Mouse (Mus musculus) midbrain, embryonic 15.5 days (tissue): Measurements from ENCODE around the gene Eps8l2. TPM values are rescaled to one million over a fixed set of nuclear protein-coding genes. Genes with fewer than 3 reads are reported as not detected.

Experiments used
- ATAC-seq: fragments of 200-750 bp; cut with Nextera tagmentation; replicated peaks from 2 replicates; pipeline ENCODE4 v1.8.0; 2017; ENCODE audit warnings: moderate TSS enrichment
- H3K27ac ChIP-seq: fragments of 300-500 bp; sonication (generic); 2 replicates; pipeline ENCODE4 v1.5.1; 2015; ENCODE audit warnings: mild to moderate bottlenecking, inconsistent platforms
- H3K27me3 ChIP-seq: fragments of 300-500 bp; sonication (generic); replicated peaks from 2 replicates; pipeline ENCODE4 v1.6.1; 2015; ENCODE audit warnings: inconsistent platforms
- H3K36me3 ChIP-seq: fragments of 300-500 bp; sonication (generic); replicated peaks from 2 replicates; pipeline ENCODE4 v1.6.1; 2015; ENCODE audit warnings: inconsistent platforms
- H3K4me1 ChIP-seq: fragments of 300-500 bp; sonication (generic); 2 replicates; pipeline ENCODE4 v1.6.1; 2015; ENCODE audit warnings: inconsistent platforms
- H3K4me2 ChIP-seq: fragments of 300-500 bp; sonication (generic); 2 replicates; pipeline ENCODE4 v1.6.1; 2015; ENCODE audit warnings: inconsistent platforms, mild to moderate bottlenecking, moderate library complexity
- H3K4me3 ChIP-seq: fragments of 300-500 bp; sonication (generic); 2 replicates; pipeline ENCODE4 v1.5.1; 2015; ENCODE audit warnings: mild to moderate bottlenecking, inconsistent platforms
- H3K9ac ChIP-seq: fragments of 300-500 bp; sonication (generic); 2 replicates; pipeline ENCODE4 v1.6.1; 2015; ENCODE audit warnings: mild to moderate bottlenecking, inconsistent platforms
- H3K9me3 ChIP-seq: fragments of 300-500 bp; sonication (generic); 2 replicates; pipeline ENCODE4 v1.6.1; 2016; ENCODE audit warnings: inconsistent platforms
- WGBS: fragments of 180-500 bp; shearing (Covaris S2); methylation state at CpG from one replicate; pipeline ENCODE4 v1.1.7; 2015; ENCODE audit warnings: mixed read lengths; 5-methylcytosine and 5-hydroxymethylcytosine counted together
- polyA plus RNA-seq: library from polyadenylated mRNA; unstranded; fragments of >200 nt; fragmentation: Nextera tagmentation; extraction: Ambion mirVana; gene quantifications from 2 replicates; pipeline ENCODE4 v1.2.1, GENCODE M21; 2015

Gene Eps8l2
- polyA plus RNA-seq, 1 experiment from 2014 or later = 0.66 TPM

GRCm38 (mm10) chr7:141315076-141315475 is 23.6 kb upstream of the Eps8l2 start:
- Histone ChIP-seq H3K9ac (no peak overlapping the region), H3K9me3 (no peaks in the 10 kb centered on the region), H3K4me2 (no peak overlapping the region), H3K27ac (no peak overlapping the region), H3K27me3 (no peaks in the 10 kb centered on the region), H3K4me3 (no peak overlapping the region), H3K4me1 (no peaks in the 10 kb centered on the region), H3K36me3 (peaks cover 84% of the 10 kb centered on the region)
- 89% methylated on average over 8 of the region's 8 CpGs for WGBS
- ATAC-seq = no peak

DNA sequence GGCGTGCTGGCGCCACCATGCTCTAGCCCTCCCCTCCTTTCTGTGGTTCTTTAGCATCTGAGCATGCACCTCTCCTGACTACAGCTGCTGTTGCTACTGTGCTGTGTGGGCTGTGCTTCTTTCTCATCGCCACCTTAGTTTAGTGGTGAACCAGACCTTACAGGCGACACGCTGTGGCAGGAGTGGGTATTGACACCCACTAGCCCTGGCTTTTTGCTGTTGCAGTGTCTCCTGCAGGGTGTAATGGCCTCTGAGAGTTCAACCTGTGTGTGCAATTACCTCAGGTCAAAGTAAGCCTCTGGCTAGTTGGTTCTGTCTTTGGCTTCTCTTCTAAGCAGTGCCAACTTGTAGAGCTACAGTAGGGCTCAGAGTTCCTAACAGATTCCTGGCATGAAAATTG is 22.7 kb upstream of the Eps8l2 start:
- no peaks in the 10 kb centered on the region for H3K27me3 ChIP-seq
- WGBS = 88% methylated on average over 5 of the region's 5 CpGs
- peaks cover 82% of the 10 kb centered on the region for H3K36me3 ChIP-seq
- H3K9me3 ChIP-seq = no peaks in the 10 kb centered on the region
- no peaks in the 10 kb centered on the region for H3K4me1 ChIP-seq
- no peak for ATAC-seq
- no peak overlapping the region for H3K4me3 ChIP-seq
- H3K27ac ChIP-seq = no peak overlapping the region
- no peak overlapping the region for H3K9ac ChIP-seq
- no peak overlapping the region for H3K4me2 ChIP-seq

GRCm38 (mm10) chr7:141317619-141318132 is 21.0 kb upstream of the Eps8l2 start:
- H3K27me3 ChIP-seq = no peaks in the 10 kb centered on the region
- no peak overlapping the region for H3K4me2 ChIP-seq
- H3K4me1 ChIP-seq = no peaks in the 10 kb centered on the region
- H3K9ac ChIP-seq = no peak overlapping the region
- WGBS = 80% methylated on average over 1 of the region's 1 CpGs
- H3K27ac ChIP-seq = no peak overlapping the region
- no peak overlapping the region for H3K4me3 ChIP-seq
- ATAC-seq = no peak
- H3K9me3 ChIP-seq = no peaks in the 10 kb centered on the region
- peaks cover 84% of the 10 kb centered on the region for H3K36me3 ChIP-seq

DNA sequence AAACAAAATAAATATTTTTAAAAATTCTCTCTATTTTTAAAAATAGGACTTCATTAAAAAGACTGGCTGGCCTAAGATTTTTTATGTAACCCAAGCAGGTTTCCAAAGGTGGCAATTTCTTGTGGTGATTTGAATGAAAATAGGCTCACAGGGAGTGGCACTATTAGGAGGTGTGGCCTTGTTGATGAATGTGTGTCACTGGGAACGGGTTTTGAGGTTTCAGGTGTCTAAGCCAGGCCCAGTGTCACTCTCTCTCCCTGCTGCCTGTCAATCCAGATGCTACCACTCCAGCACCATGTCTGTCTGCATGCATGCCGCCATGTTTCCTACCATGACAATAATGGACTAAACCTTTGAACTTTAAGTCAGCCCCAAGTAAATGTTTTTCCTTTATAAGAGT is 19.2 kb upstream of the Eps8l2 start:
- Histone ChIP-seq H3K4me3 (no peak overlapping the region), H3K4me2 (no peak overlapping the region), H3K36me3 (peaks cover 73% of the 10 kb centered on the region), H3K9ac (no peak overlapping the region), H3K27ac (no peak overlapping the region), H3K27me3 (no peaks in the 10 kb centered on the region), H3K9me3 (no peaks in the 10 kb centered on the region), H3K4me1 (peaks cover 3% of the 10 kb centered on the region)
- WGBS = 74% methylated on average over 2 of the region's 2 CpGs
- ATAC-seq = no peak

DNA sequence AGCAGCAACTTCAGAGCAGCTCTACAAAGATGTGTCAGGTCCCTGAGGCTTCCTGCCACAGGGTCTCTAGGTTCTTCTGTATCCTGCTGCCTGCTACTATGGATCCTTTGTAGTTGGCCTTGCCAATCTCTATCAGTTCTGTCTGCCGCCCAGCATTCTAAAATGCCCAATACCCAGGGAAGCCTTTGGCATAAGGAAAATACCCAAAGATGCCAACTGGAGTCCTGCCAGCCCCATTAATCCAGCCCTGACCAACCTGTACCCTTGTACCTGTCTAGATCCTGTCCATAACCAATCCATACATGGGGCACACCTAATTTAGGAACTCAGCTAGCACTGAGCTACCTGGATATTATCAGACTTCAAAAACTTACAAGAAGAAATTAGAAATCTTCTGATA is 14.0 kb upstream of the Eps8l2 start:
- Histone ChIP-seq H3K4me1 (peaks cover 36% of the 10 kb centered on the region), H3K9ac (no peak overlapping the region), H3K36me3 (peaks cover 29% of the 10 kb centered on the region), H3K9me3 (no peaks in the 10 kb centered on the region), H3K27ac (no peak overlapping the region), H3K4me2 (no peak overlapping the region), H3K27me3 (no peaks in the 10 kb centered on the region), H3K4me3 (no peak overlapping the region)
- ATAC-seq = no peak
- WGBS = 87% methylated on average over 1 of the region's 1 CpGs

- Histone ChIP-seq H3K9me3 (no peaks in the 10 kb centered on the region), H3K27me3 (no peaks in the 10 kb centered on the region), H3K36me3 (peaks cover 13% of the 10 kb centered on the region; the same call in 1 of the 2 replicates), H3K27ac (peak overlapping the region; percentile 99), H3K4me1 (peaks cover 36% of the 10 kb centered on the region), H3K4me2 (peak overlapping the region; percentile 95), H3K9ac (peak overlapping the region; percentile 91), H3K4me3 (peak overlapping the region; percentile 69)
- ATAC-seq = peak; percentile 25
- whole genome bisulfite sequencing = 4% methylated on average over 35 of the region's 35 CpGs
Observed at GRCm38 (mm10) chr7:141326546-141327446, 11.9 kb upstream of the Eps8l2 start.

DNA sequence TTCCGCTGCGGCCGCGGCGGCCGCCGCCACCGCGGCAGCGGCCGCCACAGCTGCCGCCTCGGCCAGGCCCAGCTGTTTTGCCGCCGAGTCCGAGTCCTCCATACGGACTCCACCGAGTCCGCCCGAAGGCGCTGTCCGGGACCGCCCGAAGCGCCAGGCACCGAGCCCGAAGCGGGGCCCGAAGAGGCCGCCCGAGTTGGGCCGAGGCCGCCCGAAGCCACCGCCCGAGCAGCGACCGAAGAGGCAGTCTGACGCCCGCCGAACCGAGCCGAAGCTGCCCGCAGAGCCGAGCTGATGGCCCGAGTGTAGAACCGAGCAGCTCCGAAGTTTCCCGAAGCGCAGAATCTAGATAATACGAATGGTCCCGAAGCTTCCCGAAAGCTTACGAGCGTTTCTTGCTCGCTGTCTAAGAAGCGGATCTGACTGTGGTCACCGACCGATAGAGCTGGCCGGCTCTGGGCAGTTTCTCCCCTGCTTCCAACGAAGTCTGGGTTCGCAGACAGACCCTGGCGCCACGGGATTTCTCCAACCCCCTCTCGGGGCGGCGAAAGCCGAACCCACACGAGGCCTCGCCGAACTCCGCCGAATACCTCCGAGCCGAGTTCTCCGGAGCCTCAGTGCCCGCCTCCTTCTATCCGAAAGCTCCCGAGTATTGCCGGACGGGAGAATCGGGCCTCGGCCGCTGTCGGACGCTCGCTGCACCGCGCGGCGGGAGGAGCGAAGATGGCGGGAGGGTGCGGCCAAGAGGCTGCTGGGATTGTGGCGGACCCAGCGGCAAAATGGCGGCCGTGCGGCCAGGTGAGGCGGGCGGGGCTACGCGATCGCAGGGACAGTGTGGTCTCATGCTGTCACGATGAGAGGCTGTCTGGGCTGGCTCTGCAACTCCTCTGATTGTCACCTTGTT is 11.0 kb upstream of the Eps8l2 start, which contains the start of the genes Deaf1 and Tmem80:
Gene Deaf1 (minus strand): TSS at position 222 of the 904 bp plus-strand sequence.
Gene Tmem80 (plus strand): TSS at position 271 of the 904 bp plus-strand sequence.
- no peaks in the 10 kb centered on the region for H3K27me3 ChIP-seq
- no peaks in the 10 kb centered on the region for H3K9me3 ChIP-seq
- H3K9ac ChIP-seq = peak within 1 kb of the TSS; percentile 91
- peaks cover 36% of the 10 kb centered on the region for H3K4me1 ChIP-seq
- WGBS = under 1% methylated on average over 105 of the region's 105 CpGs
- peak within 1 kb of the TSS; percentile 69 for H3K4me3 ChIP-seq
- peak within 1 kb of the TSS; percentile 99 for H3K27ac ChIP-seq
- H3K36me3 ChIP-seq = 0 out of 2 replicates have a peak, but pooled peaks cover 4% of the 10 kb centered on the region
- ATAC-seq = peak; percentile 97
- peak within 1 kb of the TSS; percentile 95 for H3K4me2 ChIP-seq

DNA sequence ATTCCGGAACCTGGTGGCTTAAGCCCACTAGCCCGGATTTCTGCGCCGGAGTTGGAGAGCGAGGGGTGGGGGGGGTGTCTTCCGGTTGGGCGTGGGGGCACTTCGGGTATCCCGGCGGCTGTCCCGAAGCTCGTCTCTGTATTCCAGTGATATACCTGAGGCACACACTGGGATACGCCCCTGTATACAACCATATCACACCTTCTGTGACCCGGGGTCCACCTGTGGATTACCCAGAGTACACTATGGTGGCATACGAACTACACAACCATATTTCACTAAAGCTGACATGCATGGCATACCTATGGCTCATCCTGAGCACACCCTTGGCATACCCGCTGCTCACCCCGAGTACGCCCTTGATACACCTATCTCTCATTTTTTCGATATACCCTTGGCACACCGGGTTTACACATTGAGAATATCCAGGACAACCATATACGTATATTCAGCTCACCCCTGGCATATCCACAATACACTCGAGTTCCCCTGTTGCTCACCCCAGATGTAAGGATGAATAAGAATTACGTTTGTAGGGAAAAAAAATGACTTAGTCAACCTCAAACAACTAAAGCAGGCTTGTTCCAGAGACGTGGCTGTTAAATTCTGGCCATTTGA is 10.2 kb upstream of the Eps8l2 start:
- peak overlapping the region; percentile 99 for H3K27ac ChIP-seq
- H3K4me1 ChIP-seq = peaks cover 36% of the 10 kb centered on the region
- H3K4me2 ChIP-seq = peak overlapping the region; percentile 95
- no peaks in the 10 kb centered on the region for H3K9me3 ChIP-seq
- peak; percentile 35 for ATAC-seq
- WGBS = 15% methylated on average over 24 of the region's 24 CpGs
- 0 out of 2 replicates have a peak, but pooled peaks cover 4% of the 10 kb centered on the region for H3K36me3 ChIP-seq
- peak overlapping the region; percentile 69 for H3K4me3 ChIP-seq
- H3K9ac ChIP-seq = peak overlapping the region; percentile 82
- H3K27me3 ChIP-seq = no peaks in the 10 kb centered on the region

- Histone ChIP-seq H3K4me3 (no peak overlapping the region), H3K4me2 (no peak overlapping the region), H3K27me3 (no peaks in the 10 kb centered on the region), H3K4me1 (peaks cover 22% of the 10 kb centered on the region), H3K9me3 (no peaks in the 10 kb centered on the region), H3K27ac (no peak overlapping the region), H3K36me3 (peaks cover 10% of the 10 kb centered on the region; the same call in 1 of the 2 replicates), H3K9ac (no peak overlapping the region)
- ATAC-seq = no peak
Observed at GRCm38 (mm10) chr7:141330706-141331105, 8.0 kb upstream of the Eps8l2 start.

- Histone ChIP-seq H3K36me3 (peaks cover 10% of the 10 kb centered on the region; the same call in 1 of the 2 replicates), H3K9ac (no peak overlapping the region), H3K4me1 (peaks cover 10% of the 10 kb centered on the region), H3K27me3 (no peaks in the 10 kb centered on the region), H3K4me2 (no peak overlapping the region), H3K4me3 (no peak overlapping the region), H3K27ac (no peak overlapping the region), H3K9me3 (no peaks in the 10 kb centered on the region)
- no peak for ATAC-seq
- WGBS = 87% methylated on average over 6 of the region's 6 CpGs
Observed at GRCm38 (mm10) chr7:141331990-141332389, 6.7 kb upstream of the Eps8l2 start.

DNA sequence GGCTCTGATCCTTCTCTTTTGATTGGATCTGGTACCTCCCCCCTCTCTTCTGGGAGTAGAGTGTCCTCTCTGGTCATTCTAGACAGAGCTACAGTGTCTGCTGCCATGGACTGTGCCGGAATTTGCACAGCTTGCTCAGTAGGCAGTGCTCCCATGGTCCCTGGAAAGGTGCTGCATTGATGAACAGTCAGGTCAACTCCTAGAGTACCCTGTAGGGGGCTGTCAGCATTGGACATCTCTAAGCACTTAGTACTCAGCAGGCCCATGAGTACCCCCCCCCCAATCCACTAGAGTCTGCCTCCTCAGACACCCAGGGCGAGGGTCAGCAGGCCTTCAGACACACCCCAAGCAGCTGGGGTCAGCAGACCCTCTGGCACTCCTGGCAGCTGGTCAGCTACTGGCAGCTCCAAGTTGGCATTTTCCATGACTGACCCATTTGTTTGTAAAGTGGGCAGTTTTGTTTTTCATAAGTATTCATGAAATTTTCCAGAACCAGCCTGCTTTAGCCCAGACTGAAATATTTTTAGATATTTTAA is 3.6 kb upstream of the Eps8l2 start:
- Histone ChIP-seq H3K4me2 (no peak overlapping the region), H3K9ac (no peak overlapping the region), H3K9me3 (no peaks in the 10 kb centered on the region), H3K4me3 (no peak overlapping the region), H3K27ac (no peak overlapping the region), H3K36me3 (peaks cover 10% of the 10 kb centered on the region; the same call in 1 of the 2 replicates), H3K4me1 (peaks cover 7% of the 10 kb centered on the region), H3K27me3 (peaks cover 6% of the 10 kb centered on the region; the same call in 1 of the 2 replicates)
- WGBS = 82% methylated on average over 2 of the region's 2 CpGs
- ATAC-seq = no peak
